Mouse (Mus musculus): Measurements from ENCODE around the gene Adprh. TPM values are rescaled to one million over a fixed set of nuclear protein-coding genes. Genes with fewer than 3 reads are reported as not detected.

The Adprh gene
- total and polyA plus RNA-seq, 2 experiments, result 1.9 to 8.0 TPM

GRCm38 (mm10) chr16:38456812-38457567 lies 4.5 kb upstream of the Adprh start:
- no peaks in the 10 kb centered on the region for H3K79me2 ChIP-seq (ENCODE audit: control insufficient read depth, insufficient read depth, low read length)
- H3K4me3 ChIP-seq (ENCODE audit: insufficient read depth, low read depth, low read length), result 0 out of 2 replicates have a peak overlapping the region, but pooled peaks have one; percentile 1
- H3K9ac ChIP-seq (ENCODE audit: low read depth, low read length), result no peak overlapping the region
- H3K27me3 ChIP-seq (ENCODE audit: control insufficient read depth, insufficient read depth, low read length), result no peaks in the 10 kb centered on the region
- 72% methylated on average over 11 of the region's 11 CpGs for WGBS
- TF ChIP-seq POLR2A (IDR thresholded peaks at IDR 0.05; ENCODE audit: extremely low read depth, insufficient read depth, low read length), result no peak
- no peak overlapping the region for H3K27ac ChIP-seq (replicated peaks; ENCODE audit: insufficient read depth, low read depth, low read length)
- DNase-seq (ENCODE audit: extremely low read depth, low read depth, low spot score), result peak; percentile 44
- peaks cover 2% of the 10 kb centered on the region; the same call in 1 of the 2 replicates for H3K4me1 ChIP-seq (ENCODE audit: control insufficient read depth, insufficient read depth, low read length)
- no peaks in the 10 kb centered on the region for H3K36me3 ChIP-seq (ENCODE audit: control insufficient read depth, insufficient read depth, low read length)

DNA sequence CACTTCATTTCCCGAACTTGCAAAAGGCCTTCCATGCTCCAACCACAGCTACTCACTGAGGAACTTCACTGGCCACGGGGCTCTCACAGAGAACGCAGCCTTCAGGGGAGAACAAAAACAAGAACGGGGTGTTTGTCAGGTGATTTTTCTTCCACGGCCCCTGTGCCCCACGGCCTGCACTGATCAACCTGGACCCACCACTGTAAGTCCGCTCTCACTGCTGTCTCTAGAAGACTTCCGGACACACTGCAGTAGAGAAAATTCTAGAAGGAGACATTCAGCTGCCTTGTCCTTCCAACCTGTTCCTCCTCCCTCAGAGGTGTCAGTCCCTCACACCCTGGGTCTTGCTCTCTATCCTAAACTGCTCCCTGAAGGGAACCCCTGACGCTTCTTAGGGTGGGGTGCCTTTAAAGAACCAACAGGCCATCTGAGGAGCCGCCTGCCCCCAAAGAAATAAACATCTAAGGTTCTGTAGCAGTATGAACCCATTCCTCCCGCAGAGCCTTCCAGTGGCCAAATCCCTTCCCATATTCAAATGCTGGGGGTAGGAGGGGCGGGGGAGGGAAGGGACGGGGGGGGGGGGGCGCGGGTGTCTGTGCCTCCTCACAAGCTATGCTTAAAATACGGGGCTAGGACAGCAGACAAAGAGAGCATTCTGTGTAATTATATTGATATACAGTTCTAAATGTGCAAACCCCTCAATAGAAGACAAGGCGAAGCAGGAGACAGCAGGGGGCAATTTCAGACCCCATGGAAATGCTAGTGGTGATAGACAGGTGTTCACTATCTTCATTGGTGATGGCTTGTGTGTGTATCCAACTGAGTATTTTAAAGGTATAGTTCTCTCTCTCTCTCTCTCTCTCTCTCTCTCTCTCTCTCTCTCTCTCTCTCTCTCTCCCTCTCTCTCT lies 3.3 kb upstream of the Adprh start, which contains the start of gene Cd80:
Cd80 (plus strand) TSS at position 51 of the 908 bp plus-strand sequence.
- TF ChIP-seq CTCF (IDR thresholded peaks at IDR 0.05; ENCODE audit: low read depth, low read length), result no peak
- TF ChIP-seq POLR2A (IDR thresholded peaks at IDR 0.05; ENCODE audit: extremely low read depth, insufficient read depth, low read length), result no peak
- no peak within 1 kb of the TSS for H3K27ac ChIP-seq (replicated peaks; ENCODE audit: insufficient read depth, low read depth, low read length)
- no peaks in the 10 kb centered on the region for H3K27me3 ChIP-seq (ENCODE audit: control insufficient read depth, insufficient read depth, low read length)
- no peaks in the 10 kb centered on the region for H3K36me3 ChIP-seq (ENCODE audit: control insufficient read depth, insufficient read depth, low read length)
- no peak for DNase-seq (ENCODE audit: extremely low read depth, low read depth, low spot score)
- WGBS, result 86% methylated on average over 17 of the region's 17 CpGs
- H3K79me2 ChIP-seq (ENCODE audit: control insufficient read depth, insufficient read depth, low read length), result no peaks in the 10 kb centered on the region
- peaks cover 11% of the 10 kb centered on the region for H3K4me1 ChIP-seq (ENCODE audit: control insufficient read depth, insufficient read depth, low read length)
- H3K9ac ChIP-seq (ENCODE audit: low read depth, low read length), result no peak within 1 kb of the TSS
- no peak within 1 kb of the TSS for H3K4me3 ChIP-seq (ENCODE audit: insufficient read depth, low read depth, low read length)

GRCm38 (mm10) chr16:38454533-38455254 lies 2.2 kb upstream of the Adprh start:
- H3K27me3 ChIP-seq (ENCODE audit: control insufficient read depth, insufficient read depth, low read length), result no peaks in the 10 kb centered on the region
- TF ChIP-seq POLR2A (IDR thresholded peaks at IDR 0.05; ENCODE audit: extremely low read depth, insufficient read depth, low read length) (no peak), CTCF (IDR thresholded peaks at IDR 0.05; ENCODE audit: low read depth, low read length) (no peak)
- H3K36me3 ChIP-seq (ENCODE audit: control insufficient read depth, insufficient read depth, low read length), result no peaks in the 10 kb centered on the region
- no peak overlapping the region for H3K9ac ChIP-seq (ENCODE audit: low read depth, low read length)
- H3K79me2 ChIP-seq (ENCODE audit: control insufficient read depth, insufficient read depth, low read length), result no peaks in the 10 kb centered on the region
- no peak overlapping the region for H3K4me3 ChIP-seq (ENCODE audit: insufficient read depth, low read depth, low read length)
- H3K27ac ChIP-seq (replicated peaks; ENCODE audit: insufficient read depth, low read depth, low read length), result no peak overlapping the region
- 88% methylated on average over 11 of the region's 11 CpGs for WGBS
- H3K4me1 ChIP-seq (ENCODE audit: control insufficient read depth, insufficient read depth, low read length), result peaks cover 15% of the 10 kb centered on the region
- no peak for DNase-seq (ENCODE audit: extremely low read depth, low read depth, low spot score)

- H3K4me3 ChIP-seq (ENCODE audit: insufficient read depth, low read depth, low read length), result no peak overlapping the region
- H3K79me2 ChIP-seq (ENCODE audit: control insufficient read depth, insufficient read depth, low read length), result no peaks in the 10 kb centered on the region
- DNase-seq (ENCODE audit: extremely low read depth, low read depth, low spot score), result no peak
- H3K4me1 ChIP-seq (ENCODE audit: control insufficient read depth, insufficient read depth, low read length), result peaks cover 15% of the 10 kb centered on the region
- no peaks in the 10 kb centered on the region for H3K27me3 ChIP-seq (ENCODE audit: control insufficient read depth, insufficient read depth, low read length)
- H3K9ac ChIP-seq (ENCODE audit: low read depth, low read length), result no peak overlapping the region
- WGBS, result 90% methylated on average over 4 of the region's 4 CpGs
- H3K27ac ChIP-seq (replicated peaks; ENCODE audit: insufficient read depth, low read depth, low read length), result no peak overlapping the region
- TF ChIP-seq POLR2A (IDR thresholded peaks at IDR 0.05; ENCODE audit: extremely low read depth, insufficient read depth, low read length), result no peak
- no peak for TF ChIP-seq CTCF (IDR thresholded peaks at IDR 0.05; ENCODE audit: low read depth, low read length)
- no peaks in the 10 kb centered on the region for H3K36me3 ChIP-seq (ENCODE audit: control insufficient read depth, insufficient read depth, low read length)
Measured at GRCm38 (mm10) chr16:38453952-38454351, 1.4 kb upstream of the Adprh start.

DNA sequence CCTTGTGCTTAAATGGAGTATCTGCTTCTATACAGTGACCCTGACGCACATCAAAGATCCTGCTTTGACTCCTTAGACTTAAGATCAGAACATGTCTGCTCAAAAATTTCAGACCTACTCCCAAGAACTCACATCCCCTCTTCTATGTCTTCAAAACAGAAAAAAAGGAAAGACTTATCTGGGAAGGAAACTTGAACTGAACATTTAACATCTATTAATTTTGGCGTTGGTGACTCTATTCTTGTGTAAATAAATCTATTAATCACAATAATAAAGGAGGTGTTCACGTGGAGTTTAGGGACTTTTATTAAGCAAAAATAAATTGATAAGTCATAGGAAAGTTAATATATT lies 675 bp upstream of the Adprh start:
- H3K27ac ChIP-seq (replicated peaks; ENCODE audit: insufficient read depth, low read depth, low read length), result peak overlapping the region; percentile 95
- H3K36me3 ChIP-seq (ENCODE audit: control insufficient read depth, insufficient read depth, low read length), result no peaks in the 10 kb centered on the region
- 30% methylated on average over 3 of the region's 3 CpGs for WGBS
- TF ChIP-seq CTCF (IDR thresholded peaks at IDR 0.05; ENCODE audit: low read depth, low read length), result no peak
- H3K4me1 ChIP-seq (ENCODE audit: control insufficient read depth, insufficient read depth, low read length), result peaks cover 15% of the 10 kb centered on the region
- H3K9ac ChIP-seq (ENCODE audit: low read depth, low read length), result peak overlapping the region; percentile 90
- H3K4me3 ChIP-seq (ENCODE audit: insufficient read depth, low read depth, low read length), result peak overlapping the region; percentile 79
- H3K79me2 ChIP-seq (ENCODE audit: control insufficient read depth, insufficient read depth, low read length), result no peaks in the 10 kb centered on the region
- no peak for DNase-seq (ENCODE audit: extremely low read depth, low read depth, low spot score)
- H3K27me3 ChIP-seq (ENCODE audit: control insufficient read depth, insufficient read depth, low read length), result no peaks in the 10 kb centered on the region

All from liver, adult 2 months (tissue).